Mouse (Mus musculus) monocyte, adult 2 months (primary cell): ENCODE measurements around the gene Gm47959.

Source experiments
- DNase-seq, 2 experiments: peaks; one replicate each; pipeline ENCODE4 v3.0.0; 2022; ENCODE audit warnings: low spot score in 2 of 2, low read depth in 1 of 2

The Gm47959 gene

GRCm38 (mm10) chr1:83032508-83032907 is 32.2 kb downstream of the Gm47959 start:
- DNase-seq: no peak

- no peak for DNase-seq
Observed at GRCm38 (mm10) chr1:83034509-83034908, 34.2 kb downstream of the Gm47959 start.

- no peak for DNase-seq
Observed at GRCm38 (mm10) chr1:83036892-83037667, 36.7 kb downstream of the Gm47959 start.

- no peak for DNase-seq
Observed at GRCm38 (mm10) chr1:83038109-83038672, 37.8 kb downstream of the Gm47959 start, which contains the start of gene Slc19a3. Gene Slc19a3, minus strand, starts transcription at chr1:83038448.

GRCm38 (mm10) chr1:83039080-83039479 is 38.7 kb downstream of the Gm47959 start:
- no peak for DNase-seq

- DNase-seq: no peak
Observed at GRCm38 (mm10) chr1:83042380-83042779, 42.0 kb downstream of the Gm47959 start, which contains the start of gene Krtap28-10. Gene Krtap28-10, minus strand, starts transcription at chr1:83042480.

GRCm38 (mm10) chr1:83044882-83045427 is 44.6 kb downstream of the Gm47959 start, which contains the start of gene Gm47969:
Gene Gm47969, plus strand, starts transcription at chr1:83044932.
- DNase-seq: no peak
